Mouse (Mus musculus) heart, adult 11 months (tissue): ENCODE measurements around the gene Bbs4.

ENCODE experiments used
- DNase-seq: peaks from one replicate; pipeline ENCODE4 v3.0.0; 2022

The Bbs4 gene

GRCm38 (mm10) chr9:59291688-59292492 lies 61.4 kb downstream of the Bbs4 start:
- DNase-seq = no peak

- DNase-seq = peak; percentile 100
These were observed 62.2 kb downstream of the Bbs4 start, which contains the start of gene Adpgk for GRCm38 (mm10) chr9:59290957-59291687. Gene Adpgk, plus strand, starts transcription at chr9:59291558.

- DNase-seq = no peak
These were observed 63.7 kb downstream of the Bbs4 start for GRCm38 (mm10) chr9:59289529-59290115.

GRCm38 (mm10) chr9:59288685-59289410 lies 64.5 kb downstream of the Bbs4 start:
- no peak for DNase-seq

GRCm38 (mm10) chr9:59288058-59288457 lies 65.2 kb downstream of the Bbs4 start:
- no peak for DNase-seq

DNA sequence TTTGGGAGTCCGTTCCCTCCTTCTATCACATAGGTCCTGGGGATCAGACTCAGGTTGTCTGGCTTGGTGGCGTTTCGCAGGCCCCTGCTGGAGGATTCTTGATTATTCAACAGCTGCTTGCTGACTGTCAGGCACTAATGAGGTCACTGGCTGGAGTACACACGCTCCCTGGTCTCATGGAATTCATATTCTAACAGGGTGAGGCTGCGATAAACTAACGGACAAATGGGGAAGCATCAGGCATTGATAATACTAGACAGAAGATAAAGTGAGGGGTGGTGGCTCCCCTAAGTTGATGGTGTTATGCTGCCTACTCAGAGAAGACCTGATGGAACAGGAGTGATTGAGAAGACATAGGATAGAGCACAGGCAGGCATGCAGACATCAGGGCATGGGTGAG lies 67.7 kb downstream of the Bbs4 start:
- no peak for DNase-seq

- DNase-seq = no peak
These were observed 70.7 kb downstream of the Bbs4 start for GRCm38 (mm10) chr9:59282683-59282986.

DNA sequence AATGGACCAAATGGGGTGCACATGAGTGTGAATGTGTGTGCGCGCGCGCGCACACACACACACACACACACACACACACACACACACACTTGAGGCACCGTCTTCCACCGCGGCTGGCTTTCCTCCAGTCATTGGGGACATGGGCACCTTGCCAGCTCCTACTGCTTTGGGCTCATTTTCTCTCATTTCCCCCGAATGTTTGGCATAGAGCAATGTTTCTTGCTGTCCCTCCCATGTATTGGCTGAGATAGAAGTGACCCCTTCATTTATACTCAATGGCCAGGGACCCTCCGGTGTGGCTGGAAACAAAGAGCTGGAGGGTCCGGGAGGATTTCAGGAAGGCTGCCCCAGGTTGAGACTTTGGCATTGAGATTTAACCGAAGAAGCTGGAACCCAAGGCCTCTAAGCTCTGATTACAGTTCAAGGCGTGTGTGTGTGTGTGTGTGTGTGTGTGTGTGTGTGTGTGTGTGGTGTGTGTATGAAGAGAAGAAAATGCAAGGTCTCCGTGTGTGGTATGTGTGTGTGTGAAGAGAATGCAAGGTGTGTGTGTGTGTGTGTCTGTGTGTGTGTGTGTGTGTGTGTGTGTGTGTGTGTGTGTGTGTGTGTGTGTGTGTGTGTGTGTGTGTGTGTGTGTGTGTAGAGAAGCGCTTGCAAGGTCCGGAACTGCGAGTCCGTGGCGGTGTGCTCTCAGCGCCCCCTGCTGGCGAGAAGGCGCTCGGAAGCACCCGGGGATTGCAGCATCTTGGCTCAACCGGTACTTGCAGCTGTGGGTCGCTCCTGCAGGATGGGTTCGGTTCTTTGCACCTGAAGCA lies 71.2 kb downstream of the Bbs4 start:
- DNase-seq = peak; percentile 94

- no peak for DNase-seq
These were observed 72.4 kb downstream of the Bbs4 start for GRCm38 (mm10) chr9:59280888-59281287.

DNA sequence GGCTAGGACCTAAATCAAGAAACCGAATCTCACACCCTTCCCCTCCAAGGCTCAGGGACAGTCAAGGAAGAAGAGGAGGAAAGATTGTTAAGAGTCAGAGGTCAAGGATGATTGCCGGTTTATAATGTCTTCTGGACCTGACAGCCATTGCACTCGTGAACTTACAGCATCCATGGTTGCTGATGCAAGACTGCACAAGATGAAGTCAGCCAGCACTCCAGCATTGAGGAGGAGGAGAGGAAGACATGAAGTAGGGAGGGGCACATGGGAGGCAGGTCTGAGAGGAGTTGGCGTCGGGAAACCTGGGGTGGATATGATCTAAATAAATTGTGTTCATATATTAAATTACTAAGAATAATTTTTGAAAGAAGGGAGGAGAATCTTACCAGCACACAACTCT lies 74.6 kb downstream of the Bbs4 start:
- DNase-seq = no peak

GRCm38 (mm10) chr9:59278199-59278598 lies 75.1 kb downstream of the Bbs4 start:
- no peak for DNase-seq

GRCm38 (mm10) chr9:59274846-59275455 lies 78.4 kb downstream of the Bbs4 start:
- DNase-seq = no peak

- DNase-seq = no peak
These were observed 80.1 kb downstream of the Bbs4 start for GRCm38 (mm10) chr9:59273199-59273598.
